Mouse (Mus musculus): ENCODE data around the gene Cdc6. TPM values are rescaled to one million over a fixed set of nuclear protein-coding genes. Genes with fewer than 3 reads are reported as not detected.
A peak's percentile ranks its signal among the peaks of the same experiment; 100 is the strongest.

Gene Cdc6
- total and polyA plus RNA-seq, 3 experiments, result 56.9 to 104 (median 69.4) TPM

DNA sequence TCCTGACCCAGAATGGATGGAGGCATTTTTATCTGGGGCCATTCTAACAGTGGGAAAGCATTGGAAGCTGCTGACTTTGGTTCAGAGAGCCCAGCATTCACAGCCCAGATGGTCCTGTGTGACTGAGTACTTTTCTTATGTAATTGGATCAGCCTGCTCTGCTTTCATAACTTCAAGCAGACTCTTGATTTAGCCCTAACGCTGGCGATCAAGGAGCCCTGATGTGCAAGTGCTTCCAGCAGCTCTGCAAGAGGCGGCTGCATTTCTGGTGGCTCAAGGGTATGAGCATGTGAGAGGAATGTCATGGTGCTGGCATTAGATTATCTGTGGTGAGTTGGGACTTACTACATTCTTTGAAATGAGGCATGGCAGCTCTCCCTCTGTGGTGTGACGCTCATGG is 35.6 kb upstream of the Cdc6 start:
- Histone ChIP-seq H3K9ac (ENCODE audit: control insufficient read depth, low read depth, low read length, poor library complexity, severe bottlenecking) (no peak overlapping the region), H3K27ac (ENCODE audit: control insufficient read depth, low read depth, low read length) (no peak overlapping the region), H3K4me1 (ENCODE audit: control insufficient read depth in 1 of 2, insufficient read depth in 2 of 2, low read length in 2 of 2) (peaks cover 4 to 9% of the 10 kb centered on the region in 2 experiments), H3K36me3 (ENCODE audit: control insufficient read depth in 1 of 2, insufficient read depth in 2 of 2, low read length in 2 of 2) (peaks cover 9 to 11% of the 10 kb centered on the region in 2 experiments), H3K9me3 (replicated peaks; ENCODE audit: insufficient read depth, low read length) (no peaks in the 10 kb centered on the region), H3K79me2 (ENCODE audit: control insufficient read depth, insufficient read depth, low read length, poor library complexity) (peaks cover 2% of the 10 kb centered on the region), H3K27me3 (ENCODE audit: control insufficient read depth in 1 of 2, insufficient read depth in 2 of 2, low read length in 2 of 2) (no peaks in the 10 kb centered on the region), H3K4me3 (ENCODE audit: control insufficient read depth in 1 of 2, insufficient read depth in 1 of 2, low read depth in 2 of 2, low read length in 2 of 2) (no peak overlapping the region)
- no peak for TF ChIP-seq RCOR1 (IDR thresholded peaks at IDR 0.05; ENCODE audit: low read depth, low read length)
- no peak for DNase-seq (ENCODE audit: low read depth, low spot score)

DNA sequence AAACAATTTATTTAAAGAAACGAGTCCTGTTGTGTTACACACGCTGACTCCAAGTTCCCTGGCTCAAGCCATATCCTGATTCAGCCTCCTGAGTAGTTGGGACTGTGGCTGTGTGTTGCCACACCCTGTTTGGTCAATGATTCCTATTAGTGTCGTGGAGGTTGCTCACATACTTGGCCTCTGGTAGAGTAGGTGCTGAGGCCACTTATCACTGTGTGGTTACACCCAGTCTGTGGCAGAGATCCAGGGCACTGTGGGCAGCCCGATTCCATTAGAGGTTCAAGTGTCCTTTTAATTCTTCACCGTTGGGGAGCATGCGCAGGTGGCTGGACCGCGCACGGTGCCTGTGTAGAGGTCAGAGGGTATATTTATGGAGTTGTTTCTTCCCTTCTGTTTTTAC is 33.7 kb upstream of the Cdc6 start:
- H3K4me3 ChIP-seq (ENCODE audit: control insufficient read depth in 1 of 2, insufficient read depth in 1 of 2, low read depth in 2 of 2, low read length in 2 of 2), result no peak overlapping the region
- H3K36me3 ChIP-seq (ENCODE audit: control insufficient read depth in 1 of 2, insufficient read depth in 2 of 2, low read length in 2 of 2), result peaks cover 11% of the 10 kb centered on the region in 2 experiments
- no peak for TF ChIP-seq TCF12 (IDR thresholded peaks at IDR 0.05; ENCODE audit: low read depth, low read length)
- no peak for TF ChIP-seq RAD21 (IDR thresholded peaks at IDR 0.05; ENCODE audit: low read depth, low read length)
- no peak for TF ChIP-seq NRF1 (IDR thresholded peaks at IDR 0.05; ENCODE audit: insufficient read depth, low read depth, low read length, poor library complexity, severe bottlenecking)
- 0 out of 2 replicates have a peak, but pooled peaks have one; percentile 10 for TF ChIP-seq MAX (IDR thresholded peaks at IDR 0.05; ENCODE audit: low read length)
- no peak for TF ChIP-seq TAL1 (IDR thresholded peaks at IDR 0.05; ENCODE audit: low read length)
- TF ChIP-seq ELF1 (IDR thresholded peaks at IDR 0.05; ENCODE audit: low read depth, low read length), result no peak
- TF ChIP-seq POLR2AphosphoS5 (IDR thresholded peaks at IDR 0.05; ENCODE audit: borderline replicate concordance, low read depth, low read length), result no peak
- TF ChIP-seq MAFK (IDR thresholded peaks at IDR 0.05; ENCODE audit: borderline replicate concordance, low read depth, low read length), result no peak
- TF ChIP-seq EP300 (IDR thresholded peaks at IDR 0.05; ENCODE audit: low read depth in 1 of 2, low read length in 2 of 2), result peak in 1 of 2 experiments; percentile 12; a peak in 1 of 4 replicates
- no peak for TF ChIP-seq USF2 (IDR thresholded peaks at IDR 0.05; ENCODE audit: borderline replicate concordance in 1 of 2, insufficient read depth in 1 of 2, low read depth in 1 of 2, low read length in 2 of 2)
- TF ChIP-seq ZMIZ1 (IDR thresholded peaks at IDR 0.05; ENCODE audit: low read depth, low read length), result no peak
- TF ChIP-seq ETS1 (IDR thresholded peaks at IDR 0.05; ENCODE audit: low read depth, low read length), result no peak
- TF ChIP-seq CHD2 (IDR thresholded peaks at IDR 0.05; ENCODE audit: low read length), result no peak
- peak; percentile 47 for TF ChIP-seq SIN3A (IDR thresholded peaks at IDR 0.05; ENCODE audit: low read length)
- no peak for TF ChIP-seq ZKSCAN1 (IDR thresholded peaks at IDR 0.05; ENCODE audit: low read depth, low read length)
- peak; percentile 61 for DNase-seq (ENCODE audit: low read depth, low spot score)
- H3K9ac ChIP-seq (ENCODE audit: control insufficient read depth, low read depth, low read length, poor library complexity, severe bottlenecking), result no peak overlapping the region
- no peaks in the 10 kb centered on the region for H3K9me3 ChIP-seq (replicated peaks; ENCODE audit: insufficient read depth, low read length)
- H3K27ac ChIP-seq (ENCODE audit: control insufficient read depth, low read depth, low read length), result no peak overlapping the region
- H3K79me2 ChIP-seq (ENCODE audit: control insufficient read depth, insufficient read depth, low read length, poor library complexity), result peaks cover 4% of the 10 kb centered on the region
- peaks cover 4 to 9% of the 10 kb centered on the region in 2 experiments for H3K4me1 ChIP-seq (ENCODE audit: control insufficient read depth in 1 of 2, insufficient read depth in 2 of 2, low read length in 2 of 2)
- no peaks in the 10 kb centered on the region for H3K27me3 ChIP-seq (ENCODE audit: control insufficient read depth in 1 of 2, insufficient read depth in 2 of 2, low read length in 2 of 2)

All from MEL (cell line).